Mouse (Mus musculus): ENCODE measurements around the gene Timm13.
A peak's percentile ranks its signal among the peaks of the same experiment; 100 is the strongest.

- TF ChIP-seq CTCF (IDR thresholded peaks at IDR 0.05; ENCODE audit: borderline replicate concordance, extremely low read depth, insufficient read depth, insufficient read length) (peak; percentile 91), POLR2A (IDR thresholded peaks at IDR 0.05; ENCODE audit: borderline replicate concordance, extremely low read depth, insufficient read depth, insufficient read length, poor library complexity, severe bottlenecking) (no peak)
These were observed 28.0 kb upstream of the Timm13 start for GRCm38 (mm10) chr10:80928586-80929298.
